Mouse (Mus musculus) heart, adult 8-10 months (tissue): Measurements from ENCODE around the gene Map1s. TPM values are rescaled to one million over a fixed set of nuclear protein-coding genes. Genes with fewer than 3 reads are reported as not detected.

Experiments used
- DNase-seq: peaks from one replicate; pipeline ENCODE4 v3.0.0; 2022; ENCODE audit warnings: low spot score
- microRNA-seq: library from miRNA; unstranded; fragments of <30 nt; microRNA quantifications from one replicate; pipeline ENCODE4 v1.2.0, GENCODE M21; 2022
- total RNA-seq, 4 experiments: library from RNA; stranded (reverse); gene quantifications; 2 replicates each; pipeline ENCODE4 v1.2.4; 2022

Gene Map1s
- total RNA-seq, 4 experiments from 2014 or later: 17.8 to 24.5 (median 20.6) TPM

- DNase-seq: no peak
Observed at GRCm38 (mm10) chr8:70941478-70941877, 35.7 kb downstream of the Map1s start.

DNA sequence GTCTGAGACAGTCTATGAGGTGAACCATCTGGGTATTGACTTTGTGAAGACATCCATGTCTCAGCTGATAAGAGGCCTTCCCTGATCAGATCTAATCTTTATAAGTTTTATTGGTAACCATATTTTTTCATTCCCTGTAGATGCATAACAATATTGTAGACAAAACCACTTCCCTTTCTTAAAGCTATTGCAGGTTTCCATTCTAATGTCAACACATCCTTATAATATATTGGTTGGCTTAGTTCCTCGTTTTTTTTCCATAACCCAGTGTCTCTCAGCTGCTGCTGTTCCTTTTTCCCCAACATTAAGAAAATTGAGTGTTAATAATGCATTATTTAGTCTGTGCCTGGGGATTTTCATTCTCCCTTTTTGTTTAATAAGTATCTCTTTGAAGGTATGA is 37.5 kb downstream of the Map1s start:
- DNase-seq: no peak

DNA sequence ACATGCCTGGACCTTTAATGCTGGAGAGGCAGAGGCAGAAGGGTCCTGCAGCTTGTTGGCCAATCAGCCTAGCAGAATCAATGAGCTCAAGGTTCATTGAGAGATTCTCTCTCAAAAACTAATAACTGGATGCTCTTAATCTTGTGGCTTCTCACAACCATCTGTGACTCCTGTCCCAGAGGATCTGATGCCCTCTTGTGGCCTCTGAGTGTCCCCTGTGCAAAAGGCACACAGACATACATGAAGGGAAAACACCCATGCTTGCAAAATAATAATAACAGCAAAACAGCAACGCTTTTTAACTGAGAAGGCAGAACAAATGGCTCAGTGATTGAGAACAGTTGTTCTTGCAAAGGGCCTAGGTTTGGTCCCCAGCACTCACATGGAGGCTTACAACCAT is 44.1 kb downstream of the Map1s start:
- no peak for DNase-seq

DNA sequence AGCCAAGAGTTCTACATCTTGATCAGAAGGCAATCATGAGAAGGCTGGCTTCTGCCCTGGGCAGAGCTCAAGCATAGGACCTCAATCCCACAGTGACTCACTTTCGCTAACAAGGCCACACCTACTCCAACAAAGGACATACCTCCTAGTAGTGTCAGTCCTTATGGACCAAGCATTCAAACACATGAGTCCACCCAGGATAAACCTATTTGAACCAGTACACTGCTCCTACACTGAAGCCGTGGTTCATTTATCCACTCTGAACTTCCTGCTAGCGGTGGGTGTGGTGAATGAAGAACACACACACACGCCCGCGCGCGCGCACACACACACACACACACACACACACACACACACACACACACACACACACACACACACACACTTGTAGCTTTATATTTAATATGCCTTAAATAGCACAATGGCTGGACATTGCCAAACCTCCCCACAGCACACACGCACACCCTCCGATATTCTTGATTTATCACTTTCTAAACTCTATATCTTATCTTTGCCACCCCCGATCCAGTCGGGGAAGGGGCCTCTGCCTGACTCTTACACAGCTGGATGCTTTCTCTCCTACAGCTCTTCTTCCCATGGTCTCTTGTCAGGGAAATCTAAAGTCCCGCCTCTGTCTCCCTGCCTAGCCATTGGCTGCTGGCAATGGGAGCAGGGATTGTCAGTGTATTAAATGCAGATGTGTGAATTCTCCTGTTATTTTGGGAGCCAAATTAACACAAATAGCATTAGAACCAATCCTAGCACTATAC is 55.2 kb downstream of the Map1s start:
- no peak for DNase-seq

DNA sequence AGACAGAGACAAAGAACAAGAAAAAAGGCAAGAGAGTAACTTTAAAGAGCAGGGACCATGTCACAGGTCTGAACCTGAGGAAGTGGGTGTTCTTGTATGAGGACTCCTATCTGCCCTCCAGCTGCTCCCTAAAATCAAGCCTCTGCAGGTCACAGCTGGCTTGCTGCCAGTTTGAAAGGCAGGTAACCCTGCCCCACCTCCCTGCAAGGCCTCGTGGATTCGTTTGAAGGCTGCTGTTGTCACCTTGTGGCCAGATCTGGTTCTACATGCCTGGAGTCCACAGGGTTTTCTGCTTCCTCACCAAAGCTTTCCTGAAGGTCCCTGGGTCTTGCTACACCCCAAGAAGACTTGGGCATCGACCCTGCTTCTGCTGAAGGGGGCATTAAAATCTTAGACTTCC is 58.4 kb downstream of the Map1s start:
- DNase-seq: no peak

DNA sequence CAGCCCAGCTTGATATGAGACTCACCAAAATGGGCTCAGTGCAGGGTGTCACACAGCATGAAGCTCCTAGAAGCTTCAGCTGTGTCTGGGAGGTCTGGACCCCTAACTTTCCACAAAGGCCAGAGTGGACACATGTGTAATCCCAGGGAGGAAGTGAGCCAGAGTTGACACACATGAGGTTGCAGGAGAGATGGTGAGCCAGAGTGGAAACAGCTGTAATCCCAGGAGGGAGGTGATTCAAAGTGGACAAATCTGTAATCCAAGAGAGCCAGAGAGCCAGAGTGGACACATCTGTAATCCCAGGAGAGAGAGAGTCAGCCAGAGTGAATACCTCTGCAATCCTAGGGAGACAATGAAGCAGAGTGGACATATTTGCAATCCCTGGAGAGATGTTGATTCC is 59.1 kb downstream of the Map1s start:
- DNase-seq: no peak

Small RNA genes within 50 kb of the gene (microRNA-seq; reads per million reads assigned to microRNA genes)
- gene Mir1969 (not detected), gene Mir7067 (not detected)

Other genes starting within 250 kb of the Map1s start
- 10 to 100 TPM; 40.0 to 57.7 (median 44.4) TPM for gene Pgpep1, start 245.5 kb upstream of the Map1s start, total RNA-seq
- 10 to 100 TPM; 57.9 to 67.1 (median 63.4) TPM for gene Lsm4, start 232.7 kb upstream of the Map1s start, total RNA-seq
- 100 to 1,000 TPM in 3 of 4 experiments, 10 to 100 TPM in 1; 84.2 to 134 (median 114) TPM for gene Jund, start 207.0 kb upstream of the Map1s start, total RNA-seq
- under 1 TPM in 1 of 4 experiments, not detected in 3; 0.06 TPM for gene Iqcn, start 202.5 kb upstream of the Map1s start, total RNA-seq
- not detected for gene Gm3336, start 187.4 kb upstream of the Map1s start, total RNA-seq
- 1 to 10 TPM; 1.8 to 3.7 (median 2.4) TPM for gene Pde4c, start 182.2 kb upstream of the Map1s start, total RNA-seq
- 10 to 100 TPM; 46.3 to 60.7 (median 50.6) TPM for gene Rab3a, start 151.3 kb upstream of the Map1s start, total RNA-seq
- gene Mpv17l2, start 145.0 kb upstream of the Map1s start, total RNA-seq: 10 to 100 TPM; 23.2 to 32.5 (median 27.7) TPM
- gene Pik3r2, start 129.2 kb upstream of the Map1s start, total RNA-seq: 10 to 100 TPM; 19.3 to 24.1 (median 22.2) TPM
- gene Mast3, start 100.9 kb upstream of the Map1s start, total RNA-seq: 1 to 10 TPM; 6.5 to 8.4 (median 7.1) TPM
- gene Il12rb1, start 97.5 kb upstream of the Map1s start, total RNA-seq: under 1 TPM in 2 of 4 experiments, not detected in 2; 0.16 to 0.49 TPM
- 10 to 100 TPM in 3 of 4 experiments, 1 to 10 TPM in 1; 7.9 to 23.0 (median 13.6) TPM for gene Arrdc2, start 66.2 kb upstream of the Map1s start, total RNA-seq
- 10 to 100 TPM; 12.5 to 14.4 (median 13.2) TPM for gene Kcnn1, start 42.7 kb upstream of the Map1s start, total RNA-seq
- 10 to 100 TPM; 37.9 to 47.4 (median 45.7) TPM for gene Ccdc124, start 32.0 kb upstream of the Map1s start, total RNA-seq
- not detected for gene Slc5a5, start 13.2 kb upstream of the Map1s start, total RNA-seq
- gene Rpl18a, start 8.5 kb upstream of the Map1s start, total RNA-seq: 1,000 to 10,000 TPM in 2 of 4 experiments, 100 to 1,000 TPM in 2; 938 to 1,102 (median 988) TPM